Mouse (Mus musculus) erythroblast, embryonic 14.5 days (primary cell): ENCODE measurements around the gene Aplp1. TPM values are rescaled to one million over a fixed set of nuclear protein-coding genes. Genes with fewer than 3 reads are reported as not detected.
"Not testable (repeated sequence)": the region's sequence is repeated elsewhere in the genome, so short reads cannot be mapped to it uniquely, and the experiment has no call there.

ENCODE experiments used
- H3K27me3 ChIP-seq: 2 replicates; pipeline ENCODE4 v1.6.1; 2012; ENCODE audit warnings: inconsistent platforms; ENCODE audit not compliant: control insufficient read depth
- H3K36me3 ChIP-seq: 2 replicates; pipeline ENCODE4 v1.6.1; 2012; ENCODE audit warnings: mild to moderate bottlenecking, inconsistent platforms; ENCODE audit not compliant: control insufficient read depth
- H3K4me1 ChIP-seq: 2 replicates; pipeline ENCODE4 v1.6.1; 2012; ENCODE audit warnings: inconsistent platforms; ENCODE audit not compliant: control insufficient read depth
- H3K4me3 ChIP-seq: replicated peaks from 2 replicates; pipeline ENCODE3; 2012; ENCODE audit warnings: moderate library complexity, mild to moderate bottlenecking, inconsistent platforms
- H3K9me3 ChIP-seq: 2 replicates; pipeline ENCODE4 v1.6.1; 2012; ENCODE audit warnings: low read length, inconsistent platforms, mixed read lengths; ENCODE audit not compliant: control insufficient read depth
- GATA1 ChIP-seq: IDR thresholded peaks from 2 replicates; pipeline ENCODE4 v1.6.1; 2012; ENCODE audit warnings: low read length, inconsistent platforms, mixed read lengths
- TAL1 ChIP-seq: IDR thresholded peaks from 3 replicates; pipeline ENCODE4 v1.6.1; 2012; ENCODE audit warnings: low read length, inconsistent platforms, mixed read lengths
- polyA plus RNA-seq: library from polyadenylated mRNA; stranded (reverse); fragments of >175 nt; gene quantifications from 2 replicates; pipeline ENCODE4 v1.2.3, GENCODE M21; 2012

The Aplp1 gene
- 0.13 and 0.33 TPM in 2 replicates for polyA plus RNA-seq

DNA sequence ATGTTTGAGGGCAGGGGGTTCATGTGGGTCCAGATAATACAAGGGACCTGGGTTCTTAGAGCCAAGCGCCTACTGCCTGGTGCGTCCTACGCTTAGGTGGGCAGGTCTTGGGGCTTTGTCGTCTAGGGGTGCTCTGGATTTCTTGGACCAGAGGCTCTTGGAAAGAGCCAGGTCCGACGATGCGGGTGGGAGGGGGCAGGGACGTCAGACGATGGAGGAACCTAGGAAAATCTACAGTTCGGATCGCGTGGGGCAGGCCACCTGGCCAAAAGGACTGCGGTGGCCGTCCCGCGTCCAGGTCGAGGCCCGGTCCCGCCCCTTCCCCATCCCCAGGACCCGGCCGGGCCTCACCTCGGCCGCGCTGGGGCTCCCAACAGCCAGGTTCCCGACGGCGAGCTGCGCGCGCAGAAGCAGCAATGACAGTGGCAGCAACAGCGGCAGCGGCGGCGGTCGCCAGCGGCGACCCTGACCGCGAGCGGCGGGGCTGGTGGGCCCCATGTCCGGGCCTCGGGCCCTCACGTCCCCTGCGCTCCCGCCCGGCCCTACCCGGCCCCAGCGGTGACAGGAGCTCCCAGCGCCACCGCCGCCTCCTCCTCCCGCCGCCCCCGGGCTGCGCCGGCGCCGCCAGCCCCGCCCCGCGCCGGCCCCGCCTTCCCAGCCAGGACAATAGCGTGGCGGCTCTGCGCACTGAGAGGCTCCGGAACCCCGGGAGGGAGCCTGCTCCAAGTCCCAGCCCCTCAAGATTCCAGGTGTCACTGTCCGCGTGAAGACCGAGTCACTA, at the start of gene Aplp1:
TSS of gene Aplp1 (minus strand) at position 565 of the 781 bp plus-strand sequence.
- peaks cover 42% of the 10 kb centered on the region for H3K27me3 ChIP-seq
- no peak for TF ChIP-seq GATA1
- TF ChIP-seq TAL1 = no peak
- H3K36me3 ChIP-seq = no peaks in the 10 kb centered on the region
- peaks cover 11% of the 10 kb centered on the region for H3K9me3 ChIP-seq
- H3K4me1 ChIP-seq = peaks cover 12% of the 10 kb centered on the region
- peak within 1 kb of the TSS; percentile 52 for H3K4me3 ChIP-seq

DNA sequence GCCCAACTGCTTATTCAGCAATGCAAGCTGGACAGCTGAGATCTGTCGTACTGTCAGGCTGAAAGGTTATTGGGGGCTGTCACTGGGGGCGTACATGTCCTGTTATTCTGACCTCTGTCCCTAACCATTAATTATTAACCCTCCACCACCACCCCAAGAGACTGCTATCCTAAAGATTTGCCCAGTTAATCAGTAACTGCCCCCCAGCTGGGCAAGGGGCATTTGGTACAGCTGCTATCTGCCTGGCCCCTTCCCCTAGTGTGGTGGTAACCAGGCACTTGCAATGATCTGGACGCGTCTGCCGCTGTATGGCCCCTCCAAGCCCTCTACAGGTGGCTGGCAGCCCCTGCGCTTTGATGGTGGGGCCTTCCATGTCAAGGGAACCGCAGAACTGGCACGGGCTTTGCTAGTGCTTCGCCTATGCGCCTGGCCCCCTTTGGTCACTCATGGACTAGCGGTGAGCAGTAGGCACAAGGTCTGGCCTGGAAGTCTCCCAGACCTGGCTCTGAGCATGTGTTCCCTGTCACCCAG, 48.1 kb upstream of the Aplp1 start, which contains the start of gene Prodh2:
TSS of gene Prodh2 (plus strand) at position 222 of the 531 bp plus-strand sequence.
- Histone ChIP-seq H3K4me3 (peak within 1 kb of the TSS; percentile 56), H3K4me1 (no peaks in the 10 kb centered on the region)

GRCm38 (mm10) chr7:30492765-30493164, 47.4 kb upstream of the Aplp1 start:
- no peaks in the 10 kb centered on the region for H3K27me3 ChIP-seq
- H3K36me3 ChIP-seq = no peaks in the 10 kb centered on the region
- H3K9me3 ChIP-seq = no peaks in the 10 kb centered on the region
- no peak for TF ChIP-seq TAL1
- TF ChIP-seq GATA1 = no peak
- no peak overlapping the region for H3K4me3 ChIP-seq
- no peaks in the 10 kb centered on the region for H3K4me1 ChIP-seq

More for the DNA sequence above, 48.1 kb upstream of the Aplp1 start, which contains the start of gene Prodh2:
- no peak for TF ChIP-seq TAL1
- no peak for TF ChIP-seq GATA1
- Histone ChIP-seq H3K36me3 (no peaks in the 10 kb centered on the region), H3K9me3 (no peaks in the 10 kb centered on the region), H3K27me3 (no peaks in the 10 kb centered on the region)

GRCm38 (mm10) chr7:30490957-30491307, 45.6 kb upstream of the Aplp1 start:
- Histone ChIP-seq H3K4me3 (no peak overlapping the region), H3K36me3 (no peaks in the 10 kb centered on the region)

GRCm38 (mm10) chr7:30490251-30490956, 45.1 kb upstream of the Aplp1 start:
- Histone ChIP-seq H3K9me3 (no peaks in the 10 kb centered on the region), H3K4me1 (no peaks in the 10 kb centered on the region), H3K4me3 (no peak overlapping the region), H3K27me3 (no peaks in the 10 kb centered on the region), H3K36me3 (no peaks in the 10 kb centered on the region)
- no peak for TF ChIP-seq TAL1
- TF ChIP-seq GATA1 = peak; percentile 67

More at GRCm38 (mm10) chr7:30490957-30491307, 45.6 kb upstream of the Aplp1 start:
- no peak for TF ChIP-seq GATA1
- TF ChIP-seq TAL1 = no peak
- no peaks in the 10 kb centered on the region for H3K9me3 ChIP-seq
- H3K27me3 ChIP-seq = no peaks in the 10 kb centered on the region
- no peaks in the 10 kb centered on the region for H3K4me1 ChIP-seq

- no peaks in the 10 kb centered on the region for H3K4me1 ChIP-seq
- H3K4me3 ChIP-seq = no peak overlapping the region
- H3K27me3 ChIP-seq = peaks cover 3% of the 10 kb centered on the region; the same call in 1 of the 2 replicates
- no peak for TF ChIP-seq GATA1
- TF ChIP-seq TAL1 = no peak
- no peaks in the 10 kb centered on the region for H3K9me3 ChIP-seq
- no peaks in the 10 kb centered on the region for H3K36me3 ChIP-seq
Observed at GRCm38 (mm10) chr7:30484250-30484649, 38.9 kb upstream of the Aplp1 start.

- Histone ChIP-seq H3K36me3 (no peaks in the 10 kb centered on the region), H3K27me3 (peaks cover 6% of the 10 kb centered on the region; the same call in 1 of the 2 replicates), H3K4me3 (no peak overlapping the region), H3K4me1 (no peaks in the 10 kb centered on the region), H3K9me3 (no peaks in the 10 kb centered on the region)
- no peak for TF ChIP-seq GATA1
Observed at GRCm38 (mm10) chr7:30477415-30478381, 32.4 kb upstream of the Aplp1 start.

GRCm38 (mm10) chr7:30476136-30476535, 30.8 kb upstream of the Aplp1 start:
- H3K4me1 ChIP-seq, H3K27me3 ChIP-seq, H3K4me3 ChIP-seq, H3K9me3 ChIP-seq, H3K36me3 ChIP-seq: not testable (repeated sequence)

DNA sequence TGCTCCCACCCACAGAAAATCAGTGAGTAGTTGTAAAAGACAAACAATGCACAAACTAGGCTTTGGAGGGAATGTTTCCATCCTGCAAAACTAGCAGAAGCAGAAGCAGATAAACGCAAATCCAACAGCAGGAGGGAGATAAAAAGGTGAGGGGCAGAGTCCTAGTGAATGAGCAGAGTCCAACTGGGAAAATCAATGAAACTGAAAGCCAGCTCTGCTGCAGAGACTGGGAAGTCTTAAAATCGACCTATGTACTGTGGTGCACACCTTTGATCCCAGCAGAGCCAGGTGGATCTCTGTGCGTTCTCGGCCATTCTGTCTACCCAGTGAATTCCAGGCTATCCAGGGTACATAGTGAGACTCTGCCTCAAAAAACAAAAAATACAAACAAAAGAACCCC, 29.7 kb upstream of the Aplp1 start:
- no peak overlapping the region for H3K4me3 ChIP-seq
- no peaks in the 10 kb centered on the region for H3K36me3 ChIP-seq
- 0 out of 2 replicates have a peak, but pooled peaks cover 3% of the 10 kb centered on the region for H3K27me3 ChIP-seq
- TF ChIP-seq GATA1 = no peak
- TF ChIP-seq TAL1 = no peak
- H3K9me3 ChIP-seq = no peaks in the 10 kb centered on the region
- H3K4me1 ChIP-seq = no peaks in the 10 kb centered on the region
